Mouse (Mus musculus) heart, postnatal 14 days (tissue): ENCODE measurements around the gene Nkx6-2. TPM values are rescaled to one million over a fixed set of nuclear protein-coding genes. Genes with fewer than 3 reads are reported as not detected.

Experiments
- DNase-seq, 2 experiments: peaks; one replicate each; pipeline ENCODE4 v3.0.0; 2021 to 2022
- intact Hi-C: fragments of 180-260 bp; cut with DNase I; formaldehyde crosslinking; loops from one replicate; pipeline ENCODE4 v1.15.1; 2025
- total RNA-seq, 2 experiments: library from RNA; stranded (reverse); gene quantifications; 2 replicates each; pipeline ENCODE4 v1.2.3; 2021

Nkx6-2 gene
- total RNA-seq, 2 experiments from 2014 or later, result 0.22 to 0.27 TPM

DNA sequence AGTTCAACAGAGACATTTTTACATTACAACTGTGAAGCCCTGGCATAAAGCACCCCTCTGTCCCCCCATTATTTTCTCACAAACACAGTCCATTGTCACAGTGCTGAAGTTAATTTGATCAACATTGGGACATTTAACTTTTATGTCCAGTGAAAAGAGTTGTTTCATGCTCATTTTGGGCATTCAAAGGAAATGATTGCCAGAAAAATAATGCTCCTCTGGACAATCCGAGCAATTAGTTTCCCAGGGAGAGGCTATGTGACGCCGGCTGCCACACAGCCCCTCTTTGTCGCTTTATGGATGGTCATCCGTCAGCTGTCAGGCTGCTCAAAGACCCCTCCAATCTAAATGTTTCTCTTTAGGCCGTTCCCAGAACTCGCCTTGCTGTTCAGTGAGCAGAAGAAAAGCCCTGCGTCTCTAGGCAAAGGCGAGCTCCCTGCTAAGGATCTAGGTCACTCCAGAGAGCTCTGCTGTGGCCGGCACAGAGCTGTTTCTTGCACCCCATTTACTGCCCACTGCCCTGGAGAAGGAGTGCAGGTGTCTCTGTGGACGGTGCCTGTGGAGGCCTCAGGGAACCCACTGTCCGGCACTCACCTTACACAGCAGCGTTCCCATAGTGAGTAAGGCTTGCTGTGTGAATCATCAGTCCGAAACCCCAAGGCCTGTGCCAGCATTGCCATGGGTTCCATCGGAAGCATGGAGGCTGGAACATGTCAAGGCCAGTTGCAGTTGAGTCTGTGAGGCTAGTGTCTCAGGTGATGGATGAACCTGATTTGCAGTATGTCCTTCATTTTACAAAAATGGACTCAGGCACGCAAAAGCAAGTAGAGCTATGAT is 51.8 kb downstream of the Nkx6-2 start:
- intact Hi-C loops, result no loop called here

More for the DNA sequence above, 51.8 kb downstream of the Nkx6-2 start:
- DNase-seq, result no peak

Other genes with a start within 250 kb of the Nkx6-2 start
- 100 to 1,000 TPM; 201 to 215 TPM for gene Inpp5a, start 193.7 kb downstream of the Nkx6-2 start, total RNA-seq
- under 1 TPM; 0.17 to 0.20 TPM for gene Cfap46, start 101.0 kb upstream of the Nkx6-2 start, total RNA-seq